ENCODE assay signal across 13 mouse cellular contexts in the genomic region with DNA sequence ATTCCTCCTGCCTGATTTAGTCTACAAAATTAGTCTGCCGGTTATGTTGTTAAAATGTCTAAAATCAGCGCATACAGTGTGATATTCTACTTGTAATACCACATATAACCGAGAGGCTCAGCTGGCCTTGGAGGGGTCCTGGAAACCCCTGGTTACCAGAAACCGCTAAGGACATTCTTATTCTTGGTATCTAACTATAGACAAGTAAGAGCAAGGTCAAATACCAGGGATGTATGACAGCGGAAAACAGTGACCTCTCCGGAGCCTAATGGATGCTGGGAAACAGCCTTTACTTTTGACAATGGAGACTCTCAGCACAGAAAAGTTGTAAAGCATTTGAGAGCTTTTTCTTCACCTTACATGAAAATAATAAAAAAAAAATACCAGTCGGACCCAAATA.
"Had no signal": no experiment of that assay in that cellular context is flagged by ENCODE, and none has a peak within 500 bp of the region (broad histone marks: within the 10 kb centered on the region; RNA-seq: fewer than 3 reads in every experiment).

No protein-coding gene starts in this region.

- H3K4me3 ChIP-seq: left cerebral cortex, adult 2 months; liver, embryonic 13.5 days had no signal

- H3K27ac ChIP-seq: left cerebral cortex, adult 2 months; liver, embryonic 13.5 days had no signal

- H3K4me2 ChIP-seq: liver, embryonic 13.5 days; midbrain, embryonic 11.5 days had no signal

- H3K27me3 ChIP-seq: liver, embryonic 13.5 days had no signal

- H3K9ac ChIP-seq: liver, embryonic 13.5 days had no signal

- H3K36me3 ChIP-seq: liver, embryonic 13.5 days had no signal

- H3K4me1 ChIP-seq: liver, embryonic 13.5 days had no signal

- DNase-seq: kidney, postnatal 14 days; kidney, postnatal 4 days; layer of hippocampus, adult 9-11 months; liver, embryonic 13.5 days; lung, adult 2 months; lung, postnatal 14 days; lung, postnatal 4 days; midbrain, embryonic 14.5 days; thymus, adult 2 months; thymus, postnatal 14 days; thymus, postnatal 4 days had no signal

- H3K9me3 ChIP-seq: liver, embryonic 13.5 days had no signal
